Mouse (Mus musculus) limb, embryonic 10.5 days (tissue): ENCODE results near the gene Ebf4. TPM values are rescaled to one million over a fixed set of nuclear protein-coding genes. Genes with fewer than 3 reads are reported as not detected.
A peak's percentile ranks its signal among the peaks of the same experiment; 100 is the strongest.

Experiments used
- DNase-seq: peaks from one replicate; pipeline ENCODE4 v3.0.0-alpha.2; 2017; ENCODE audit warnings: low spot score
- H3K27ac ChIP-seq: fragments of 300-500 bp; sonication (generic); 2 replicates; pipeline ENCODE4 v1.5.1; 2016; ENCODE audit warnings: mild to moderate bottlenecking
- H3K27me3 ChIP-seq: fragments of 300-500 bp; sonication (generic); 2 replicates; pipeline ENCODE4 v1.6.1; 2016; ENCODE audit warnings: low read depth, mild to moderate bottlenecking; ENCODE audit not compliant: poor library complexity, severe bottlenecking
- H3K36me3 ChIP-seq: fragments of 300-500 bp; sonication (generic); 2 replicates; pipeline ENCODE4 v1.6.1; 2016; ENCODE audit warnings: mild to moderate bottlenecking, moderate library complexity
- H3K4me1 ChIP-seq: fragments of 300-500 bp; sonication (generic); 2 replicates; pipeline ENCODE4 v1.6.1; 2016
- H3K4me3 ChIP-seq: fragments of 300-500 bp; sonication (generic); 2 replicates; pipeline ENCODE4 v1.5.1; 2016; ENCODE audit warnings: mild to moderate bottlenecking, moderate library complexity
- H3K9me3 ChIP-seq: fragments of 300-500 bp; sonication (generic); replicated peaks from 2 replicates; pipeline ENCODE4 v1.6.1; 2016; ENCODE audit warnings: mild to moderate bottlenecking
- WGBS: fragments of 180-500 bp; shearing (Covaris S2); methylation state at CpG from one replicate; pipeline ENCODE4 v1.1.7; 2016; 5-methylcytosine and 5-hydroxymethylcytosine counted together
- polyA plus RNA-seq: library from polyadenylated mRNA; unstranded; fragments of >200 nt; fragmentation: Nextera tagmentation; extraction: Ambion mirVana; gene quantifications from 2 replicates; pipeline ENCODE4 v1.2.1, GENCODE M21; 2016

Ebf4 gene
- 0.34 and 0.90 TPM in 2 replicates for polyA plus RNA-seq

- Histone ChIP-seq H3K9me3 (no peaks in the 10 kb centered on the region), H3K27me3 (peaks cover 62% of the 10 kb centered on the region)
Measured at GRCm38 (mm10) chr2:130294936-130295277, at the start of gene Ebf4. TSS of gene Ebf4 (plus strand) at chr2:130295169.

GRCm38 (mm10) chr2:130246912-130247311, 48.1 kb upstream of the Ebf4 start:
- Histone ChIP-seq H3K27ac (no peak overlapping the region), H3K36me3 (no peaks in the 10 kb centered on the region), H3K9me3 (no peaks in the 10 kb centered on the region), H3K27me3 (no peaks in the 10 kb centered on the region), H3K4me3 (no peak overlapping the region), H3K4me1 (no peaks in the 10 kb centered on the region)
- WGBS, result 48% methylated on average over 9 of the region's 9 CpGs
- no peak for DNase-seq

More at GRCm38 (mm10) chr2:130294936-130295277, at the start of gene Ebf4:
- H3K4me3 ChIP-seq, result peak within 1 kb of the TSS; percentile 74
- 2% methylated on average over 35 of the region's 39 CpGs for WGBS
- H3K4me1 ChIP-seq, result peaks cover 43% of the 10 kb centered on the region
- DNase-seq, result peak; percentile 85
- peak within 1 kb of the TSS; percentile 82 for H3K27ac ChIP-seq
- H3K36me3 ChIP-seq, result no peaks in the 10 kb centered on the region

GRCm38 (mm10) chr2:130248226-130248625, 46.7 kb upstream of the Ebf4 start:
- no peak overlapping the region for H3K27ac ChIP-seq
- H3K4me1 ChIP-seq, result no peaks in the 10 kb centered on the region
- no peaks in the 10 kb centered on the region for H3K9me3 ChIP-seq
- H3K4me3 ChIP-seq, result no peak overlapping the region
- H3K36me3 ChIP-seq, result no peaks in the 10 kb centered on the region
- 82% methylated on average over 7 of the region's 7 CpGs for WGBS
- DNase-seq, result no peak
- H3K27me3 ChIP-seq, result no peaks in the 10 kb centered on the region

DNA sequence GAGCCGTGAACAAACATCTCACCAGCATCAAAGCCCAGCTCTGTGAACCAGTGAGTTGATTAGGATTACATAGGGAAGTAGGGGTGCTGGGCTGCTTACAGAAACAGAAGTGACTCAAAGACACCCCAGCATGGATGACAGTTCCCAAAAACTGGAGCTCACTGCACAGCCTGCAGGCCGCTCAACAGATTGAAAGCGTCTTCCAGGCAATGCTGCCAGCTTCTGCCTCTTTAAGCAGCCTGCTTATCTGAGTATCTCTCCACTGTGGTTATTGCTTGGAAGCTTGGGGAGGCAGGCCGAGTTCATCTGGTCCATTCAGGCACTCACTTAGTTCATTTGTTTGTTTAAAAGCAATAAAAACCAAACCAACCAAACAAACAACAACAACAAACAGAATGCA, 38.2 kb upstream of the Ebf4 start:
- 74% methylated on average over 4 of the region's 4 CpGs for WGBS
- H3K27ac ChIP-seq, result no peak overlapping the region
- H3K9me3 ChIP-seq, result no peaks in the 10 kb centered on the region
- no peaks in the 10 kb centered on the region for H3K4me1 ChIP-seq
- no peaks in the 10 kb centered on the region for H3K36me3 ChIP-seq
- no peak overlapping the region for H3K4me3 ChIP-seq
- no peak for DNase-seq
- no peaks in the 10 kb centered on the region for H3K27me3 ChIP-seq

GRCm38 (mm10) chr2:130260822-130261221, 34.1 kb upstream of the Ebf4 start:
- Histone ChIP-seq H3K27ac (no peak overlapping the region), H3K9me3 (no peaks in the 10 kb centered on the region), H3K4me3 (no peak overlapping the region), H3K36me3 (no peaks in the 10 kb centered on the region), H3K4me1 (no peaks in the 10 kb centered on the region), H3K27me3 (0 out of 2 replicates have a peak, but pooled peaks cover 3% of the 10 kb centered on the region)
- WGBS, result 85% methylated on average over 4 of the region's 4 CpGs
- DNase-seq, result no peak

- no peak overlapping the region for H3K27ac ChIP-seq
- 92% methylated on average over 2 of the region's 2 CpGs for WGBS
- no peaks in the 10 kb centered on the region for H3K9me3 ChIP-seq
- H3K36me3 ChIP-seq, result no peaks in the 10 kb centered on the region
- no peaks in the 10 kb centered on the region for H3K4me1 ChIP-seq
- H3K4me3 ChIP-seq, result no peak overlapping the region
- DNase-seq, result no peak
- 0 out of 2 replicates have a peak, but pooled peaks cover 3% of the 10 kb centered on the region for H3K27me3 ChIP-seq
Measured at GRCm38 (mm10) chr2:130261914-130262313, 33.1 kb upstream of the Ebf4 start.

GRCm38 (mm10) chr2:130262398-130262797, 32.6 kb upstream of the Ebf4 start:
- no peaks in the 10 kb centered on the region for H3K9me3 ChIP-seq
- 81% methylated on average over 2 of the region's 2 CpGs for WGBS
- no peak overlapping the region for H3K27ac ChIP-seq

GRCm38 (mm10) chr2:130265520-130265919, 29.4 kb upstream of the Ebf4 start:
- Histone ChIP-seq H3K27me3 (0 out of 2 replicates have a peak, but pooled peaks cover 3% of the 10 kb centered on the region), H3K9me3 (no peaks in the 10 kb centered on the region), H3K27ac (no peak overlapping the region), H3K36me3 (no peaks in the 10 kb centered on the region), H3K4me1 (no peaks in the 10 kb centered on the region), H3K4me3 (no peak overlapping the region)
- DNase-seq, result no peak
- WGBS, result 86% methylated on average over 1 of the region's 1 CpGs

More at GRCm38 (mm10) chr2:130262398-130262797, 32.6 kb upstream of the Ebf4 start:
- Histone ChIP-seq H3K27me3 (0 out of 2 replicates have a peak, but pooled peaks cover 3% of the 10 kb centered on the region), H3K36me3 (no peaks in the 10 kb centered on the region), H3K4me1 (no peaks in the 10 kb centered on the region), H3K4me3 (no peak overlapping the region)
- no peak for DNase-seq

DNA sequence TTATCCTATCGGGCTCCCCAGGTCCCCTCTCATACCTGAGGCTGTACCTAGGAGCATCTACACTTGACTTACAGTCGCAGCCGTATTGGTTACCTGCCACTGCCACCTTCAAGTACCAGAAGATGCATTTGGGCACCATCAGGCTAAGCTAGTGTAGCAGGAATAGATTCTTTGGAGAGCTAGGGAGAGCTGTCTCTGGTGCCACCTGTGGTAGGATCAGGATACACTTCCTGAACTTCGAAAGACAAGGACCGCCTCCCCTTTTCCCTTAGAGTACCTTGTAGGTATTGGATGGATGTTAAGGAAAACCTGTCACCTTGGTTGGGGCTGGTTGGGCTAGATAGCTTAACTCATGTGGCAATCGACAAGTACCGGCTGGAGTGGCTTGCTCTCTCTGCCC, 26.9 kb upstream of the Ebf4 start:
- Histone ChIP-seq H3K27ac (no peak overlapping the region), H3K27me3 (0 out of 2 replicates have a peak, but pooled peaks cover 3% of the 10 kb centered on the region), H3K9me3 (no peaks in the 10 kb centered on the region), H3K36me3 (no peaks in the 10 kb centered on the region), H3K4me1 (0 out of 2 replicates have a peak, but pooled peaks cover 1% of the 10 kb centered on the region), H3K4me3 (no peak overlapping the region)
- no peak for DNase-seq
- WGBS, result 63% methylated on average over 7 of the region's 7 CpGs

DNA sequence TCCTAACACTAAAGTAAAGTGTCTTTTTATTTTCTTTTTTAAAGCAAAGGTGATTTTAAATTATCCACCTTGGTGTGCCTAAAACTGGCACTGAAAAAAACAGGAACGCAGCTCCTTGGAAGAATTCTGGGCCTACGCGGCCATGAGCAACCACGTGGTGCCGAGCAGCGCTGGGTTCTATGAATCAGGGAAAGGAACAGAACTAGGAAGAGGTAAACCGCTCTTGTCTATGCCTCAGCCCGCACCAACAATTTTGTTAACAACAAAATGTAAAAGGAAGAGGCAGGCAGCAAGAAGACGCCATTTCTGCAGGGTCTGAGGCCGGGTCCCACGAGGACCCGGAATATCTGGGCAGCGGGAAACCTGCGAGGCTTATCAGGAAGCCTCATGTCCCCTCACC, 21.2 kb upstream of the Ebf4 start:
- peak overlapping the region; percentile 96 for H3K27ac ChIP-seq
- peaks cover 26% of the 10 kb centered on the region for H3K4me1 ChIP-seq
- no peaks in the 10 kb centered on the region for H3K9me3 ChIP-seq
- H3K27me3 ChIP-seq, result no peaks in the 10 kb centered on the region
- no peak for DNase-seq
- peak overlapping the region; percentile 91 for H3K4me3 ChIP-seq
- peaks cover 40% of the 10 kb centered on the region for H3K36me3 ChIP-seq
- 2% methylated on average over 14 of the region's 14 CpGs for WGBS

DNA sequence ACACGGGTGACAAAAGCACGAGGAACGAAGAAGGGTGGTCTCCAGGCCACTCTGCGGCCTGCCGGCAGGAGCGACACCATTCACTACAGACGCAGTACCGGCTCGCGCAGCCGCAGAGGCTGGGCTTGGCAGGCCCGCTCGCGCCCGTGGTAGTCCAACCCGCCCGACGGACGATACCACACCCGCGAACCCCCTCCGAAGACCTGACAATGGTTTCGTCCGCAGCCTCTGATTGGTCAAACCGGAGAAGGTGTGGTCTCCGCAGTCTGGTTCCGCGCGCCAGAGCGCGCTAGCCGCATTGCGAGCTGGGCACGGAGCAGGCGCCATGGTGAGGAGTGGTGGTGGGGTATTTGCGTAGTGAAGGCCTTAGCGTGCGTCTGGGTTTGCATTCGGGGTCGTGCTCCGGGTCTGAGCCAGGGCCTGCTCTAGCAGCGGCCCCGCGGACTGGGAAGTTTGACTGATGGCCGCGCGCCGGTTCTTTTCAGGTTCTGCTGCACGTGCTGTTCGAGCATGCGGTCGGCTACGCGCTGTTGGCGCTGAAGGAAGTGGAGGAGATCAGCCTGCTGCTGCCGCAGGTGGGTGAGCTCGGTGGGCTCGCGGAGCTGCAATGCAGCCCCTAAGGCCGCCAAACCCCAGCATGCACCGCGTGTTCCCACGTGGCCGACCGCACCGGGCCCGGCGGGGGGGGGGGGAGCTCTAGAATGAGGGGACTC, 20.7 kb upstream of the Ebf4 start, which contains the start of gene Nop56:
Nop56 (plus strand) TSS at position 282 of the 713 bp plus-strand sequence.
- peaks cover 43% of the 10 kb centered on the region for H3K36me3 ChIP-seq
- no peaks in the 10 kb centered on the region for H3K27me3 ChIP-seq
- peaks cover 26% of the 10 kb centered on the region for H3K4me1 ChIP-seq
- under 1% methylated on average over 68 of the region's 68 CpGs for WGBS
- H3K4me3 ChIP-seq, result peak within 1 kb of the TSS; percentile 91
- peak; percentile 100 for DNase-seq
- no peaks in the 10 kb centered on the region for H3K9me3 ChIP-seq
- peak within 1 kb of the TSS; percentile 96 for H3K27ac ChIP-seq

GRCm38 (mm10) chr2:130274862-130275261, 20.1 kb upstream of the Ebf4 start:
- DNase-seq, result no peak
- WGBS, result 1% methylated on average over 10 of the region's 10 CpGs
- no peaks in the 10 kb centered on the region for H3K9me3 ChIP-seq
- peak overlapping the region; percentile 96 for H3K27ac ChIP-seq
- H3K36me3 ChIP-seq, result peaks cover 49% of the 10 kb centered on the region
- peaks cover 26% of the 10 kb centered on the region for H3K4me1 ChIP-seq
- H3K27me3 ChIP-seq, result no peaks in the 10 kb centered on the region
- H3K4me3 ChIP-seq, result peak overlapping the region; percentile 91

DNA sequence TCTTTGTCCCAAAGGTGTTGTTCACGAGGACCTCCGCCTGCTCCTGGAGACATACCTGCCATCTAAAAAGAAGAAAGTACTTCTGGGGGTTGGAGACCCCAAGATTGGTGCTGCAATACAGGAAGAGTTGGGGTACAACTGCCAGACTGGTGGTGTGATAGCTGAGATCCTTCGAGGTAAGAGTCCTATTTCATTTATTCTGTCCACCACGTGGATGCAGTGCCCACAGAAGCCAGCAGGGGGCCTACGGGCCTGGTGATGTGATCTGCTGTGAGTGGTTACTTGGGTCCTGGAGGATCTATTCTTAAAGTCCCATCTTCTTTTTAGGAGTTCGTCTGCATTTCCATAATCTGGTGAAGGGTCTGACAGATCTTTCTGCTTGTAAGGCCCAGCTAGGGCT, 19.3 kb upstream of the Ebf4 start:
- Histone ChIP-seq H3K27ac (no peak overlapping the region), H3K4me1 (peaks cover 26% of the 10 kb centered on the region), H3K36me3 (peaks cover 57% of the 10 kb centered on the region), H3K4me3 (peak overlapping the region; percentile 91), H3K9me3 (no peaks in the 10 kb centered on the region), H3K27me3 (no peaks in the 10 kb centered on the region)
- peak; percentile 81 for DNase-seq
- 48% methylated on average over 6 of the region's 6 CpGs for WGBS
